Mouse (Mus musculus) heart, adult 2 months (tissue): ENCODE measurements around the gene Rufy4.

Experiments used
- CTCF ChIP-seq: fragments of 200-600 bp; IDR thresholded peaks from 2 replicates; pipeline ENCODE4 v1.8.1; 2022; ENCODE audit warnings: antibody characterized with exemption, mild to moderate bottlenecking, moderate library complexity
- POLR2A ChIP-seq: fragments of 200-500 bp; IDR thresholded peaks from 2 replicates; pipeline ENCODE4 v1.6.1; 2011; ENCODE audit warnings: mild to moderate bottlenecking, low read depth, low read length, control low read depth; ENCODE audit not compliant: insufficient read depth

- TF ChIP-seq CTCF (no peak), POLR2A (no peak)
Measured at GRCm38 (mm10) chr1:74093447-74093846, 31.9 kb upstream of the Rufy4 start.
